Mouse (Mus musculus) neural tube, postnatal 0 days (tissue): ENCODE results near the gene Chek1. TPM values are rescaled to one million over a fixed set of nuclear protein-coding genes. Genes with fewer than 3 reads are reported as not detected.

ENCODE experiments used
- polyA plus RNA-seq: library from polyadenylated mRNA; unstranded; fragments of >200 nt; fragmentation: Nextera tagmentation; extraction: Ambion mirVana; gene quantifications from 2 replicates; pipeline ENCODE4 v1.2.1, GENCODE M21; 2015

Gene Chek1
- polyA plus RNA-seq, result 5.1 and 5.6 TPM in 2 replicates

DNA sequence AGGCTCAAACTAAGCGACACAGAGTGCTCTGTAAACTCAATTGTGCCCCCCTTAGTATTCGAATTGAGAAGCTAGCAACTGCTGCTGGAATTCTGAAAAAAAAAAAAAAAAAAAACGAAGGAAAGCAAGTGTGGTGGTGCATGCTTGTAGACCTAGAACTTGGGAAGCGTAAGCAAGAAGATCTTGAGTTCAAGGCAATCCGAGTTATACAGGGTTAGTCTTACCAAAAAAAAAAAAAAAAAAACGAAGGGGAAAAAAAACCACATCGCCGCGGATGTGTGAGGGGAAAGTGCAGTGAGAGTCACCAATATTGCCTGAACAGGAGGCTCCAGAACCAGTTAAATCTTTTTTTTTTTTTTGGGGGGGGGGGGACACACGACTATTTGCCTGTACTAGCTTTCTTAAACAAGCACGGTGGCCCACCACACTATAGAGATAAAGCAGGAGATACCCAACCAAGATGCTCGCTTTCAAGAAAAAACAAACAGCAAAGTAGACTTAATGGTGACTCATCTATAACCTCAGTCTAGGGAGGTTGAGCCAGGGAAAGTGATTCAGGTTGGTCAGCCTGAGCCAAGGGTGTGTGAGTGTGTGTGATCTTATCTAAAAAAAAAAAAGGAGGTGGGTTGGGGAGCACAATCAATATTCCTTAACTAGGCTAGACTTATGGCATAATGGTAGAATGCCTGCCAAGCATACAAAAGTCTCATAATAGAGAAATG lies at the start of gene Chek1:
TSS of gene Chek1 (minus strand) at position 32 of the 722 bp plus-strand sequence.

DNA sequence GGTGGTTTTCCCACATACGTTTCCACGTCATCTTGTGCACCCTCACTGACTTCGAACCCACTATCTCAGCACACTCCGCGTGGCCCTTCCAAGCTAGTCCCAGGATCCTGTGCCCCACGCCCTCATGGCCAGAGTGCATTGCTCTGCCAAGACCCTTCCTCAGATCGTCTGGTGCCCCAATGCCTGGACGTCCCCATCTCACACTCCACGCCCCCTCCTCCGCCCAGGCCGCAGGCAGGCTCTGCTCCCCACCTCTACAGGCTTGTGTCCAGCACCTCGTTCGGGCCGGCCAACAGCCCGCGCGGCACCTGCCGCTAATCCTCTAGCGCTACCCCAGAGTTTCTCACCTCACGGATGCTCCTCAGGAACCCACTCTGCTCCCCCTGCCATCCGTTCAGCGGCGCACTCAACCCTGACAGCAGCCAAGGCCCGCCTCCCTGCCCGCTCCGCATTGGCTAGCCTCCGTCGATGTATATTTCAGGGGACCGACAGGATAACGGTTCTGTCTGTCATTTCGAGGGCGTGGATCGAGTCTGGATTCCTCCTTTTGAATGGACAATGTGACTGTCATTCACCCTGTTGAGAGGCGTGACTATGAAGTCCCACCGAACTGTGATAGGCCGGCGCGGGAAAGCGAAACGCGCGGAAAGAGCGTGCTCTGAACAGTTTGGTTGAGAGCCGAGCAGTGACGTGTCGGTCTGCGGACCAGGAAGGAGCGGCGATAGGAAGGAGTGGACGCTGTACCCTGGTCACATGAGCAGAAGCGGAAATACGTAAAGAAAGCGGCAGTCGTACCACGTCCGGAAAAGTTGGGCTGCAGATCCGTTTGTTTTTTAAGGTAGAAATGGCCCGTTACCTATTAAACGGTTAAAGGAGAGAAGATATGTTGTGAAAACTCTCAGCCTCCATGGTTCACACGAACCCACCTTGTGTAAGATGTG lies 40.6 kb upstream of the Chek1 start, which contains the start of gene Stt3a:
TSS of gene Stt3a (minus strand) at position 477 of the 941 bp plus-strand sequence.

DNA sequence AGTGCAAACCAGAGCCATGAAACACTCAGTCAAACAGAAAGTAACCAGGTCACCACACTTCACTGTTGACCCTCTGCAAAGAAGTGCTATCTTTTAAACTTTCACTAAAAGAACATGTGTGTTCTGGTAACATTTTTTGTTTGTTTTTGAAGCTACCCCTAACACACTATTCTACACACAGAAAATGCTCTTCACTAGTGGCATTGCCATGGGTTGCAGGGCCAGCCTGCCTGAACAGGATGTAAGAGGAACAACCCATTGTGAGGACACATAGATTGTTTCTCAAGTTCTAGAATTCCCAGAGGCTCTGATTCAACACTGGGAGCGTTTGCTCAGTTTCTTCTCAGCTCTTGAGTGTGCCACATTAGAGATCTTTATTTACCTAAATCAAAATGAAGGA lies 33.9 kb downstream of the Chek1 start, which contains the start of gene Acrv1:
TSS of gene Acrv1 (plus strand) at position 301 of the 400 bp plus-strand sequence.

Other genes with a start within 250 kb of the Chek1 start
- gene Gm5615, start 185.1 kb downstream of the Chek1 start, polyA plus RNA-seq, result not detected in 2 replicates
- not detected in 2 replicates for gene Gm17689, start 144.4 kb downstream of the Chek1 start, polyA plus RNA-seq
- gene A630095E13Rik, start 83.7 kb downstream of the Chek1 start, polyA plus RNA-seq, result not detected in 2 replicates
- gene Acrv1, start 33.8 kb downstream of the Chek1 start, polyA plus RNA-seq, result not detected in 2 replicates
- 62.2 and 74.9 TPM in 2 replicates for gene Stt3a, start 40.6 kb upstream of the Chek1 start, polyA plus RNA-seq
- 116 and 117 TPM in 2 replicates for gene Ei24, start 70.3 kb upstream of the Chek1 start, polyA plus RNA-seq
- 520 and 531 TPM in 2 replicates for gene Fez1, start 94.8 kb upstream of the Chek1 start, polyA plus RNA-seq